Mouse (Mus musculus) CH12.LX (cell line): ENCODE measurements around the gene Rtn4ip1. TPM values are rescaled to one million over a fixed set of nuclear protein-coding genes. Genes with fewer than 3 reads are reported as not detected.

Source experiments
- DNase-seq: peaks from one replicate; pipeline ENCODE4 v3.0.0-alpha.2; 2013; ENCODE audit errors: extremely low read depth
- H3K27ac ChIP-seq: 2 replicates; pipeline ENCODE4 v1.5.1; 2012; ENCODE audit warnings: low read depth, mild to moderate bottlenecking, control low read depth, moderate library complexity; ENCODE audit not compliant: insufficient read depth
- H3K27me3 ChIP-seq: replicated peaks from 2 replicates; pipeline ENCODE3; 2012; ENCODE audit warnings: inconsistent platforms
- H3K36me3 ChIP-seq, 2 experiments: replicated peaks in 1 of 2; 2 replicates each; pipeline versions ENCODE3 to v1.6.1; 2012; ENCODE audit warnings: inconsistent platforms in 1 of 2, low read length in 1 of 2, mild to moderate bottlenecking in 1 of 2, mixed read lengths in 1 of 2, moderate library complexity in 1 of 2; ENCODE audit not compliant: control insufficient read depth in 1 of 2, insufficient read depth in 1 of 2
- H3K4me1 ChIP-seq, 2 experiments: 2 replicates each; pipeline ENCODE4 v1.6.1; 2012; ENCODE audit warnings: inconsistent platforms in 1 of 2, moderate library complexity in 1 of 2; ENCODE audit not compliant: insufficient read depth in 2 of 2, control insufficient read depth in 1 of 2
- H3K4me2 ChIP-seq: 2 replicates; pipeline ENCODE4 v1.6.1; 2012; ENCODE audit warnings: low read depth, mild to moderate bottlenecking, control low read depth; ENCODE audit not compliant: poor library complexity, insufficient read depth, severe bottlenecking
- H3K4me3 ChIP-seq, 3 experiments: fragments of 150-350 bp in 1 of 3; sonication (generic) in 1 of 3; replicated peaks in 1 of 3; 2 replicates each; pipeline versions ENCODE3 to v1.5.1; 2011 to 2012; ENCODE audit warnings: low read depth in 2 of 3, low read length in 2 of 3, mild to moderate bottlenecking in 2 of 3, moderate library complexity in 2 of 3, control low read depth in 1 of 3, improper control_type of control experiment in 1 of 3, inconsistent platforms in 1 of 3, mixed read lengths in 1 of 3; ENCODE audit not compliant: poor library complexity in 1 of 3
- H3K79me2 ChIP-seq: replicated peaks from 2 replicates; pipeline ENCODE4 v1.6.1; 2012; ENCODE audit warnings: mild to moderate bottlenecking, moderate library complexity; ENCODE audit not compliant: control insufficient read depth, poor library complexity, insufficient read depth, severe bottlenecking; ENCODE audit errors: extremely low read depth
- H3K9ac ChIP-seq: 2 replicates; pipeline ENCODE4 v1.6.1; 2012; ENCODE audit warnings: low read depth, mild to moderate bottlenecking, control low read depth, moderate library complexity; ENCODE audit not compliant: insufficient read depth
- H3K9me3 ChIP-seq: replicated peaks from 2 replicates; pipeline ENCODE3; 2012; ENCODE audit warnings: low read length, inconsistent platforms, mixed read lengths
- BHLHE40 ChIP-seq: IDR thresholded peaks from 2 replicates; pipeline ENCODE4 v1.6.1; 2011; ENCODE audit warnings: mild to moderate bottlenecking, low read depth, low read length, improper control_type of control experiment
- CHD1 ChIP-seq: IDR thresholded peaks from 2 replicates; pipeline ENCODE4 v1.6.1; 2012; ENCODE audit warnings: low read depth, low read length, improper control_type of control experiment, inconsistent platforms
- CHD2 ChIP-seq: IDR thresholded peaks from 2 replicates; pipeline ENCODE4 v1.6.1; 2011; ENCODE audit warnings: low read length, improper control_type of control experiment
- CTCF ChIP-seq, 2 experiments: IDR thresholded peaks in 1 of 2; conservative IDR thresholded peaks in 1 of 2; 2 replicates each; pipeline ENCODE4 v1.5.1; 2011 to 2012; ENCODE audit warnings: low read depth in 2 of 2, low read length in 2 of 2, improper control_type of control experiment in 1 of 2, inconsistent platforms in 1 of 2, mild to moderate bottlenecking in 1 of 2, moderate library complexity in 1 of 2
- E2F4 ChIP-seq: IDR thresholded peaks from 2 replicates; pipeline ENCODE4 v1.6.1; 2011; ENCODE audit warnings: low read depth, low read length, improper control_type of control experiment; ENCODE audit not compliant: insufficient replicate concordance
- EP300 ChIP-seq: IDR thresholded peaks from 2 replicates; pipeline ENCODE4 v1.6.1; 2011; ENCODE audit warnings: low read length, improper control_type of control experiment
- GABPA ChIP-seq: IDR thresholded peaks from 2 replicates; pipeline ENCODE4 v1.6.1; 2012; ENCODE audit warnings: low read depth, low read length, improper control_type of control experiment, inconsistent platforms; ENCODE audit not compliant: insufficient replicate concordance
- HCFC1 ChIP-seq: IDR thresholded peaks from 2 replicates; pipeline ENCODE4 v1.6.1; 2012; ENCODE audit warnings: low read depth, mild to moderate bottlenecking, inconsistent platforms, low read length, improper control_type of control experiment
- JUND ChIP-seq: conservative IDR thresholded peaks from 2 replicates; pipeline ENCODE4 v1.6.1; 2011; ENCODE audit warnings: low read depth, low read length, improper control_type of control experiment
- MAFK ChIP-seq: IDR thresholded peaks from 2 replicates; pipeline ENCODE4 v1.6.1; 2011; ENCODE audit warnings: low read length, improper control_type of control experiment; ENCODE audit not compliant: insufficient replicate concordance
- MAX ChIP-seq: IDR thresholded peaks from 2 replicates; pipeline ENCODE4 v1.6.1; 2011; ENCODE audit warnings: low read length, improper control_type of control experiment
- MEF2A ChIP-seq: IDR thresholded peaks from 2 replicates; pipeline ENCODE4 v1.6.1; 2014; ENCODE audit warnings: low read depth, mild to moderate bottlenecking, inconsistent platforms, low read length, improper control_type of control experiment, borderline replicate concordance
- MXI1 ChIP-seq: IDR thresholded peaks from 2 replicates; pipeline ENCODE4 v1.6.1; 2011; ENCODE audit warnings: mild to moderate bottlenecking, low read depth, low read length, improper control_type of control experiment
- NELFE ChIP-seq: IDR thresholded peaks from 2 replicates; pipeline ENCODE4 v1.6.1; 2011; ENCODE audit warnings: low read depth, low read length, improper control_type of control experiment
- NRF1 ChIP-seq: IDR thresholded peaks from 2 replicates; pipeline ENCODE4 v1.6.1; 2014; ENCODE audit warnings: low read depth, mild to moderate bottlenecking, inconsistent platforms, low read length, improper control_type of control experiment, moderate library complexity
- PAX5 ChIP-seq: IDR thresholded peaks from 2 replicates; pipeline ENCODE4 v1.6.1; 2012; ENCODE audit warnings: low read length, inconsistent platforms, mixed read lengths
- POLR2A ChIP-seq: IDR thresholded peaks from 2 replicates; pipeline ENCODE4 v1.6.1; 2011; ENCODE audit warnings: low read depth, mild to moderate bottlenecking, improper control_type of control experiment, low read length
- POLR2AphosphoS2 ChIP-seq: IDR thresholded peaks from 2 replicates; pipeline ENCODE4 v1.6.1; 2011; ENCODE audit warnings: low read depth, low read length, improper control_type of control experiment
- RAD21 ChIP-seq: IDR thresholded peaks from 2 replicates; pipeline ENCODE4 v1.6.1; 2011; ENCODE audit warnings: low read depth, mild to moderate bottlenecking, low read length, improper control_type of control experiment, moderate library complexity
- RCOR1 ChIP-seq: conservative IDR thresholded peaks from 2 replicates; pipeline ENCODE4 v1.6.1; 2012; ENCODE audit warnings: low read depth, mild to moderate bottlenecking, inconsistent platforms, low read length, improper control_type of control experiment
- SIN3A ChIP-seq: IDR thresholded peaks from 2 replicates; pipeline ENCODE4 v1.6.1; 2012; ENCODE audit warnings: low read length, improper control_type of control experiment, inconsistent platforms
- SMC3 ChIP-seq: IDR thresholded peaks from 2 replicates; pipeline ENCODE4 v1.6.1; 2011; ENCODE audit warnings: low read depth, low read length, improper control_type of control experiment
- TBP ChIP-seq: conservative IDR thresholded peaks from 2 replicates; pipeline ENCODE4 v1.6.1; 2011; ENCODE audit warnings: low read depth, low read length, improper control_type of control experiment
- TCF12 ChIP-seq: IDR thresholded peaks from 2 replicates; pipeline ENCODE4 v1.6.1; 2014; ENCODE audit warnings: low read depth, mild to moderate bottlenecking, inconsistent platforms, low read length, improper control_type of control experiment
- UBTF ChIP-seq: IDR thresholded peaks from 2 replicates; pipeline ENCODE4 v1.6.1; 2012; ENCODE audit warnings: low read depth, mild to moderate bottlenecking, inconsistent platforms, low read length, improper control_type of control experiment, moderate library complexity
- USF1 ChIP-seq: IDR thresholded peaks from 2 replicates; pipeline ENCODE4 v1.6.1; 2014; ENCODE audit warnings: low read depth, mild to moderate bottlenecking, inconsistent platforms, low read length, improper control_type of control experiment
- USF2 ChIP-seq: conservative IDR thresholded peaks from 2 replicates; pipeline ENCODE4 v1.6.1; 2011; ENCODE audit warnings: low read depth, low read length, improper control_type of control experiment
- ZC3H11A ChIP-seq: IDR thresholded peaks from 2 replicates; pipeline ENCODE4 v1.6.1; 2012; ENCODE audit warnings: low read depth, mild to moderate bottlenecking, inconsistent platforms, low read length, improper control_type of control experiment
- ZKSCAN1 ChIP-seq: IDR thresholded peaks from 2 replicates; pipeline ENCODE4 v1.6.1; 2012; ENCODE audit warnings: low read depth, inconsistent platforms, low read length, improper control_type of control experiment, borderline replicate concordance
- ZMIZ1 ChIP-seq: IDR thresholded peaks from 2 replicates; pipeline ENCODE4 v1.6.1; 2012; ENCODE audit warnings: low read depth, mild to moderate bottlenecking, inconsistent platforms, low read length, improper control_type of control experiment
- ZNF384 ChIP-seq: IDR thresholded peaks from 2 replicates; pipeline ENCODE4 v1.6.1; 2012; ENCODE audit warnings: low read depth, low read length, improper control_type of control experiment, inconsistent platforms
- dilution Hi-C: fragments of 300-500 bp; cut with MboI; formaldehyde crosslinking; loops from 2 replicates; pipeline ENCODE4 v1.14.3; 2020; ENCODE audit warnings: low sequenced_read_pairs; ENCODE audit not compliant: extremely low pct_unique_long_range_greater_than_20kb, extremely low pct_ligation_motif_present
- in situ Hi-C: fragments of 300-500 bp; cut with MboI; formaldehyde crosslinking; loops from 3 replicates; pipeline ENCODE4 v1.14.3; 2019; ENCODE audit warnings: low sequenced_read_pairs, low pct_ligation_motif_present, low pct_unique_long_range_greater_than_20kb, mixed read lengths
- polyA plus RNA-seq: library from polyadenylated mRNA; unstranded; fragments of >175 nt; gene quantifications from 2 replicates; pipeline ENCODE4 v1.2.1, GENCODE M21; 2012; ENCODE audit warnings: low read depth; ENCODE audit not compliant: insufficient read length
- total RNA-seq, 2 experiments: library from RNA; depleted of rRNA; stranded (reverse); fragments of 300-350 nt in 1 of 2; fragments of >200 nt in 1 of 2; gene quantifications; 2 replicates each; pipeline ENCODE4 v1.2.3; 2012 to 2014

Gene Rtn4ip1
- total and polyA plus RNA-seq, 3 experiments = 11.5 to 68.3 (median 24.7) TPM

DNA sequence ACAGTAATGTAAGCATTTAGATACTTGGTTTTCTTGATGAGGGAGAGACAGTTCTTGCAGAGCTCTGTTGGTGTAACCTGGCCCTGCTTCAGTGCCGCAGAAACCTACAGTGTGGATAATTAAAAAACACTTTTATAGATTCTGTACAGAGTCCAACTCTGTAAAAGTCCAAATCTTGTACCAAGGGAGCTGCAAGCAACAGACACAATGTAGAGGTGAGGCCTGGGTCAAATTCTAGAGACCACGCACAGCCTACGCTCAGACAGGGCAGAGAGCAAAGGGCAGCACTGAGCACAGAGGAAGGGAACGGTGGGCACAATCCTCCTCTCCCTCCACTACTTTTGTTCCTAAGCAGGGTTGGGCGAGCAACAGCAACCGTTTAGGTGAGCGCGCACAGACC, 5.5 kb upstream of the Rtn4ip1 start:
- H3K79me2 ChIP-seq = peaks cover 28% of the 10 kb centered on the region
- TF ChIP-seq E2F4 = no peak
- TF ChIP-seq RCOR1 = no peak
- no peak for TF ChIP-seq SIN3A
- TF ChIP-seq PAX5 = no peak
- no peak for TF ChIP-seq CHD1
- TF ChIP-seq BHLHE40 = no peak
- no peak for TF ChIP-seq RAD21
- no peak for TF ChIP-seq JUND
- no peak for TF ChIP-seq ZMIZ1
- TF ChIP-seq MXI1 = no peak
- no peak for TF ChIP-seq MEF2A
- TF ChIP-seq UBTF = no peak
- TF ChIP-seq POLR2A = no peak
- TF ChIP-seq CTCF (conservative IDR thresholded peaks at IDR 0.05 in 1 of 2, IDR thresholded peaks at IDR 0.05 in 1 of 2; ENCODE audit: low read depth in 2 of 2, low read length in 2 of 2) = no peak
- TF ChIP-seq MAX = no peak
- TF ChIP-seq, all 38 proteins: peak for 0
- H3K27me3 ChIP-seq = no peaks in the 10 kb centered on the region
- in situ Hi-C loops (no loop called here), dilution Hi-C loops (no loop called here)
- no peak for DNase-seq
- no peak overlapping the region for H3K9ac ChIP-seq
- no peaks in the 10 kb centered on the region for H3K9me3 ChIP-seq
- no peak overlapping the region for H3K4me2 ChIP-seq
- peaks cover 34 to 62% of the 10 kb centered on the region in 2 experiments for H3K4me1 ChIP-seq
- peaks cover 31 to 64% of the 10 kb centered on the region in 2 experiments for H3K36me3 ChIP-seq
- no peak overlapping the region for H3K4me3 ChIP-seq
- H3K27ac ChIP-seq = no peak overlapping the region

DNA sequence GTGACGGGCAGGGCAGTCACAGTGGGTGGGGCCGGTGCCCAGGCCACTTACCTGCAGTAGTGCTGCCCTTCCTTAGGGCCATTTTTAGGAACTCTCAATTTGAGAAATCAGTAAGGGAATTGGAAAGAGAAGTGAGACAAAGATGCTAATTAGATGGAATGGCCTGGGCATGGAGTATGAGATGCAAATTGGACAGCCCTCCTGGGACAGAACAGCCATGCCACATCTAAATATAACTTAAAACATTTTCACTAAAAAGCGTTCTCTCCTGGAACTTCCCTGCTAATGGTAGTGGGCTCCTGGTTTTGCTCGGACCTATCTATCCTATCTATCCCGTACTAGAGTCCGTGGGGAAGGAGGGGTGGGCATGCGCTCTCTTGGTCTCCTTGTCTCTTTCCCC, 3.3 kb upstream of the Rtn4ip1 start:
- H3K4me2 ChIP-seq = peak overlapping the region; percentile 63
- no peaks in the 10 kb centered on the region for H3K27me3 ChIP-seq
- H3K4me3 ChIP-seq = peak overlapping the region; percentile 1 to 12 (median 10)
- peaks cover 23 to 52% of the 10 kb centered on the region in 2 experiments for H3K4me1 ChIP-seq
- peaks cover 40% of the 10 kb centered on the region for H3K79me2 ChIP-seq
- peak overlapping the region; percentile 23 for H3K9ac ChIP-seq
- in situ Hi-C loops (no loop called here), dilution Hi-C loops (no loop called here)
- peak overlapping the region; percentile 94 for H3K27ac ChIP-seq
- H3K36me3 ChIP-seq = peaks cover 18 to 42% of the 10 kb centered on the region in 2 experiments
- H3K9me3 ChIP-seq = no peaks in the 10 kb centered on the region
- DNase-seq = peak; percentile 82
- peak; percentile 67 for TF ChIP-seq ZNF384
- TF ChIP-seq ZKSCAN1 = no peak
- TF ChIP-seq HCFC1 = peak; percentile 59
- TF ChIP-seq POLR2AphosphoS2 = no peak
- peak; percentile 88 for TF ChIP-seq MAFK
- peak; percentile 85 for TF ChIP-seq BHLHE40
- peak; percentile 82 for TF ChIP-seq MAX
- TF ChIP-seq USF2 = no peak
- TF ChIP-seq USF1 = no peak
- TF ChIP-seq JUND = peak; percentile 83
- no peak for TF ChIP-seq PAX5
- 0 out of 2 replicates have a peak, but pooled peaks have one; percentile 60 for TF ChIP-seq CHD1
- no peak for TF ChIP-seq GABPA
- TF ChIP-seq NRF1 = no peak; the same call in 1 of the 2 replicates
- peak; percentile 99 for TF ChIP-seq EP300
- no peak for TF ChIP-seq UBTF
- TF ChIP-seq RCOR1 = peak; percentile 97
- peak; percentile 62; the same call in 1 of the 2 replicates for TF ChIP-seq NELFE
- TF ChIP-seq MEF2A = peak; percentile 99
- TF ChIP-seq RAD21 = peak; percentile 6
- TF ChIP-seq SIN3A = peak; percentile 94
- peak; percentile 71 for TF ChIP-seq MXI1
- TF ChIP-seq POLR2A = 0 out of 2 replicates have a peak, but pooled peaks have one; percentile 30
- peak; percentile 97 for TF ChIP-seq TCF12
- peak; percentile 62; the same call in 1 of the 2 replicates for TF ChIP-seq TBP
- 0 out of 2 replicates have a peak, but pooled peaks have one; percentile 3 for TF ChIP-seq ZC3H11A
- TF ChIP-seq CHD2 = peak; percentile 91
- TF ChIP-seq SMC3 = peak; percentile 35
- TF ChIP-seq ZMIZ1 = peak; percentile 87
